Mouse (Mus musculus) CH12.LX (cell line): ENCODE results near the gene Polr3c. TPM values are rescaled to one million over a fixed set of nuclear protein-coding genes. Genes with fewer than 3 reads are reported as not detected.
"Not testable (repeated sequence)": the region's sequence is repeated elsewhere in the genome, so short reads cannot be mapped to it uniquely, and the experiment has no call there.

Source experiments
- DNase-seq: peaks from one replicate; pipeline ENCODE4 v3.0.0-alpha.2; 2013; ENCODE audit errors: extremely low read depth
- H3K27ac ChIP-seq: 2 replicates; pipeline ENCODE4 v1.5.1; 2012; ENCODE audit warnings: low read depth, mild to moderate bottlenecking, control low read depth, moderate library complexity; ENCODE audit not compliant: insufficient read depth
- H3K27me3 ChIP-seq: replicated peaks from 2 replicates; pipeline ENCODE3; 2012; ENCODE audit warnings: inconsistent platforms
- H3K36me3 ChIP-seq, 2 experiments: replicated peaks in 1 of 2; 2 replicates each; pipeline versions ENCODE3 to v1.6.1; 2012; ENCODE audit warnings: inconsistent platforms in 1 of 2, low read length in 1 of 2, mild to moderate bottlenecking in 1 of 2, mixed read lengths in 1 of 2, moderate library complexity in 1 of 2; ENCODE audit not compliant: control insufficient read depth in 1 of 2, insufficient read depth in 1 of 2
- H3K4me1 ChIP-seq, 2 experiments: 2 replicates each; pipeline ENCODE4 v1.6.1; 2012; ENCODE audit warnings: inconsistent platforms in 1 of 2, moderate library complexity in 1 of 2; ENCODE audit not compliant: insufficient read depth in 2 of 2, control insufficient read depth in 1 of 2
- H3K4me2 ChIP-seq: 2 replicates; pipeline ENCODE4 v1.6.1; 2012; ENCODE audit warnings: low read depth, mild to moderate bottlenecking, control low read depth; ENCODE audit not compliant: poor library complexity, insufficient read depth, severe bottlenecking
- H3K4me3 ChIP-seq, 3 experiments: fragments of 150-350 bp in 1 of 3; sonication (generic) in 1 of 3; replicated peaks in 1 of 3; 2 replicates each; pipeline versions ENCODE3 to v1.5.1; 2011 to 2012; ENCODE audit warnings: low read depth in 2 of 3, low read length in 2 of 3, mild to moderate bottlenecking in 2 of 3, moderate library complexity in 2 of 3, control low read depth in 1 of 3, improper control_type of control experiment in 1 of 3, inconsistent platforms in 1 of 3, mixed read lengths in 1 of 3; ENCODE audit not compliant: poor library complexity in 1 of 3
- H3K79me2 ChIP-seq: replicated peaks from 2 replicates; pipeline ENCODE4 v1.6.1; 2012; ENCODE audit warnings: mild to moderate bottlenecking, moderate library complexity; ENCODE audit not compliant: control insufficient read depth, poor library complexity, insufficient read depth, severe bottlenecking; ENCODE audit errors: extremely low read depth
- H3K9ac ChIP-seq: 2 replicates; pipeline ENCODE4 v1.6.1; 2012; ENCODE audit warnings: low read depth, mild to moderate bottlenecking, control low read depth, moderate library complexity; ENCODE audit not compliant: insufficient read depth
- H3K9me3 ChIP-seq: replicated peaks from 2 replicates; pipeline ENCODE3; 2012; ENCODE audit warnings: low read length, inconsistent platforms, mixed read lengths
- BHLHE40 ChIP-seq: IDR thresholded peaks from 2 replicates; pipeline ENCODE4 v1.6.1; 2011; ENCODE audit warnings: mild to moderate bottlenecking, low read depth, low read length, improper control_type of control experiment
- CHD1 ChIP-seq: IDR thresholded peaks from 2 replicates; pipeline ENCODE4 v1.6.1; 2012; ENCODE audit warnings: low read depth, low read length, improper control_type of control experiment, inconsistent platforms
- CTCF ChIP-seq, 2 experiments: IDR thresholded peaks in 1 of 2; conservative IDR thresholded peaks in 1 of 2; 2 replicates each; pipeline ENCODE4 v1.5.1; 2011 to 2012; ENCODE audit warnings: low read depth in 2 of 2, low read length in 2 of 2, improper control_type of control experiment in 1 of 2, inconsistent platforms in 1 of 2, mild to moderate bottlenecking in 1 of 2, moderate library complexity in 1 of 2
- E2F4 ChIP-seq: IDR thresholded peaks from 2 replicates; pipeline ENCODE4 v1.6.1; 2011; ENCODE audit warnings: low read depth, low read length, improper control_type of control experiment; ENCODE audit not compliant: insufficient replicate concordance
- ELF1 ChIP-seq: IDR thresholded peaks from 2 replicates; pipeline ENCODE4 v1.6.1; 2014; ENCODE audit warnings: low read depth, mild to moderate bottlenecking, inconsistent platforms, low read length, improper control_type of control experiment
- GABPA ChIP-seq: IDR thresholded peaks from 2 replicates; pipeline ENCODE4 v1.6.1; 2012; ENCODE audit warnings: low read depth, low read length, improper control_type of control experiment, inconsistent platforms; ENCODE audit not compliant: insufficient replicate concordance
- HCFC1 ChIP-seq: IDR thresholded peaks from 2 replicates; pipeline ENCODE4 v1.6.1; 2012; ENCODE audit warnings: low read depth, mild to moderate bottlenecking, inconsistent platforms, low read length, improper control_type of control experiment
- JUND ChIP-seq: conservative IDR thresholded peaks from 2 replicates; pipeline ENCODE4 v1.6.1; 2011; ENCODE audit warnings: low read depth, low read length, improper control_type of control experiment
- MAZ ChIP-seq: IDR thresholded peaks from 2 replicates; pipeline ENCODE4 v1.6.1; 2012; ENCODE audit warnings: low read depth, mild to moderate bottlenecking, inconsistent platforms, low read length, improper control_type of control experiment, moderate library complexity
- MYC ChIP-seq: IDR thresholded peaks from 2 replicates; pipeline ENCODE4 v1.6.1; 2011; ENCODE audit warnings: low read depth, mild to moderate bottlenecking, improper control_type of control experiment, low read length
- NELFE ChIP-seq: IDR thresholded peaks from 2 replicates; pipeline ENCODE4 v1.6.1; 2011; ENCODE audit warnings: low read depth, low read length, improper control_type of control experiment
- RAD21 ChIP-seq: IDR thresholded peaks from 2 replicates; pipeline ENCODE4 v1.6.1; 2011; ENCODE audit warnings: low read depth, mild to moderate bottlenecking, low read length, improper control_type of control experiment, moderate library complexity
- RCOR1 ChIP-seq: conservative IDR thresholded peaks from 2 replicates; pipeline ENCODE4 v1.6.1; 2012; ENCODE audit warnings: low read depth, mild to moderate bottlenecking, inconsistent platforms, low read length, improper control_type of control experiment
- SIN3A ChIP-seq: IDR thresholded peaks from 2 replicates; pipeline ENCODE4 v1.6.1; 2012; ENCODE audit warnings: low read length, improper control_type of control experiment, inconsistent platforms
- SMC3 ChIP-seq: IDR thresholded peaks from 2 replicates; pipeline ENCODE4 v1.6.1; 2011; ENCODE audit warnings: low read depth, low read length, improper control_type of control experiment
- TCF12 ChIP-seq: IDR thresholded peaks from 2 replicates; pipeline ENCODE4 v1.6.1; 2014; ENCODE audit warnings: low read depth, mild to moderate bottlenecking, inconsistent platforms, low read length, improper control_type of control experiment
- ZC3H11A ChIP-seq: IDR thresholded peaks from 2 replicates; pipeline ENCODE4 v1.6.1; 2012; ENCODE audit warnings: low read depth, mild to moderate bottlenecking, inconsistent platforms, low read length, improper control_type of control experiment
- dilution Hi-C: fragments of 300-500 bp; cut with MboI; formaldehyde crosslinking; loops from 2 replicates; pipeline ENCODE4 v1.14.3; 2020; ENCODE audit warnings: low sequenced_read_pairs; ENCODE audit not compliant: extremely low pct_unique_long_range_greater_than_20kb, extremely low pct_ligation_motif_present
- in situ Hi-C: fragments of 300-500 bp; cut with MboI; formaldehyde crosslinking; loops from 3 replicates; pipeline ENCODE4 v1.14.3; 2019; ENCODE audit warnings: low sequenced_read_pairs, low pct_ligation_motif_present, low pct_unique_long_range_greater_than_20kb, mixed read lengths
- polyA plus RNA-seq: library from polyadenylated mRNA; unstranded; fragments of >175 nt; gene quantifications from 2 replicates; pipeline ENCODE4 v1.2.1, GENCODE M21; 2012; ENCODE audit warnings: low read depth; ENCODE audit not compliant: insufficient read length
- total RNA-seq, 2 experiments: library from RNA; depleted of rRNA; stranded (reverse); fragments of 300-350 nt in 1 of 2; fragments of >200 nt in 1 of 2; gene quantifications; 2 replicates each; pipeline ENCODE4 v1.2.3; 2012 to 2014

Gene Polr3c
- total and polyA plus RNA-seq, 3 experiments: 18.1 to 78.3 (median 34.5) TPM

DNA sequence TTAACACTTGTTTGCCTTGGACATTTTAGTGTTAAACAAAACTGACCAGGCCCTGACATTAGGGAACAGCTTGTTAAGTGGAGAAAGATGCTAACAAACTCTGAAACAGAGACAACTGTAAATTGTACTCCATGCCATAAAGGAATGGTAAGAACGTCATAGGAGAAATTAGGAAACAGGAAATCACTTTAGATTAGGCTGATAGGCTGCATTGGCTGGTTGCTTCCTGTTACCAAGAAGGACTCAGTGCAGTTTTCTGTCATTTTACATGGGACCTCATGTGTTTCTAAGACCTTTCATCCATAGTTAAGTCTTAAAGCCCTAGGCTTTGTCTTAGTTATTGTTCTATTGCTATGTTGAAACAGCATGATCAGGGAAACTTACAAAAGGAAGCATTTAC, 19.4 kb upstream of the Polr3c start:
- H3K9me3 ChIP-seq: no peaks in the 10 kb centered on the region
- no peaks in the 10 kb centered on the region for H3K4me1 ChIP-seq
- no peak overlapping the region for H3K4me2 ChIP-seq
- H3K4me3 ChIP-seq: no peak overlapping the region
- no peak overlapping the region for H3K9ac ChIP-seq
- TF ChIP-seq RCOR1 (no peak), BHLHE40 (no peak)
- H3K27ac ChIP-seq: no peak overlapping the region
- H3K27me3 ChIP-seq: no peaks in the 10 kb centered on the region
- H3K79me2 ChIP-seq: peaks cover 9% of the 10 kb centered on the region; the same call in 1 of the 2 replicates
- dilution Hi-C loops: no loop called here
- H3K36me3 ChIP-seq: peaks cover 0 to 31% of the 10 kb centered on the region in 2 experiments
- DNase-seq: no peak
- in situ Hi-C loops: no loop called here

- dilution Hi-C loops: no loop called here
- peaks cover 7% of the 10 kb centered on the region; the same call in 1 of the 2 replicates for H3K79me2 ChIP-seq
- peaks cover 0 to 3% of the 10 kb centered on the region in 2 experiments; a peak in 1 of 4 replicates for H3K4me1 ChIP-seq
- H3K36me3 ChIP-seq: peaks cover 0 to 33% of the 10 kb centered on the region in 2 experiments
- TF ChIP-seq HCFC1 (no peak), BHLHE40 (no peak), ELF1 (no peak), MAZ (no peak), NELFE (no peak), CHD1 (no peak), GABPA (no peak), TCF12 (no peak), ZC3H11A (no peak), SIN3A (no peak), CTCF (conservative IDR thresholded peaks at IDR 0.05 in 1 of 2, IDR thresholded peaks at IDR 0.05 in 1 of 2; ENCODE audit: low read depth in 2 of 2, low read length in 2 of 2) (no peak), JUND (no peak), E2F4 (no peak), SMC3 (no peak)
- H3K27me3 ChIP-seq: no peaks in the 10 kb centered on the region
- H3K9ac ChIP-seq: no peak overlapping the region
- H3K27ac ChIP-seq: no peak overlapping the region
- H3K9me3 ChIP-seq: no peaks in the 10 kb centered on the region
- DNase-seq: no peak
- in situ Hi-C loops: no loop called here
- H3K4me3 ChIP-seq: no peak overlapping the region
- no peak overlapping the region for H3K4me2 ChIP-seq
Observed at GRCm38 (mm10) chr3:96744348-96744747, 16.9 kb upstream of the Polr3c start.

DNA sequence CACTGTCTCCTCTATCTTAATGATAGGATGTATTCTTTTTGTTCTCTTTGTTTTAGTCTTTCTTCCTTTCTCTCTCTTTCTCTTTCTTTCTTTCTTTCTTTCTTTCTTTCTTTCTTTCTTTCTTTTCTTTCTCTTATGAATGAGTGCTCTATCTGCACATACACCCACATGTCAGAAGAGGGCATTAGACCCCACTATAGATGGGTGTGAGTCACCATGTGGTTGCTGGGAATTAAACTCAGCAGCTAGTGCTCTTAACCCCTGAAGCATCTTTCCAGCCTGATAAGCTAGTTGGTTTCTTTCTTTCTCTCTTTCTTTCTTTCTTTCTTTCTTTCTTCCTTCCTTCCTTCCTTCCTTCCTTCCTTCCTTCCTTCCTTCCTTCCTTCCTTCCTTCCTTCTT, 12.9 kb upstream of the Polr3c start:
- H3K9me3 ChIP-seq, dilution Hi-C loops, in situ Hi-C loops: not testable (repeated sequence)

More for the DNA sequence above, 12.9 kb upstream of the Polr3c start:
- H3K4me1 ChIP-seq: peaks cover 0 to 25% of the 10 kb centered on the region in 2 experiments; a peak in 2 of 4 replicates
- not testable (repeated sequence) for H3K4me2 ChIP-seq, H3K4me3 ChIP-seq, H3K27me3 ChIP-seq, H3K27ac ChIP-seq, DNase-seq, H3K9ac ChIP-seq
- TF ChIP-seq RAD21 (peak; percentile 28), CTCF (conservative IDR thresholded peaks at IDR 0.05 in 1 of 2, IDR thresholded peaks at IDR 0.05 in 1 of 2; ENCODE audit: low read depth in 2 of 2, low read length in 2 of 2) (peak in 1 of 2 experiments; percentile 46; a peak in 2 of 4 replicates), SMC3 (0 out of 2 replicates have a peak, but pooled peaks have one; percentile 6), MYC (peak; percentile 77; the same call in 1 of the 2 replicates)
- H3K79me2 ChIP-seq: peaks cover 15% of the 10 kb centered on the region; the same call in 1 of the 2 replicates
- peaks cover 0 to 28% of the 10 kb centered on the region in 2 experiments for H3K36me3 ChIP-seq
